Mouse (Mus musculus): ENCODE results near the gene Tcf7l2.

The Tcf7l2 gene

DNA sequence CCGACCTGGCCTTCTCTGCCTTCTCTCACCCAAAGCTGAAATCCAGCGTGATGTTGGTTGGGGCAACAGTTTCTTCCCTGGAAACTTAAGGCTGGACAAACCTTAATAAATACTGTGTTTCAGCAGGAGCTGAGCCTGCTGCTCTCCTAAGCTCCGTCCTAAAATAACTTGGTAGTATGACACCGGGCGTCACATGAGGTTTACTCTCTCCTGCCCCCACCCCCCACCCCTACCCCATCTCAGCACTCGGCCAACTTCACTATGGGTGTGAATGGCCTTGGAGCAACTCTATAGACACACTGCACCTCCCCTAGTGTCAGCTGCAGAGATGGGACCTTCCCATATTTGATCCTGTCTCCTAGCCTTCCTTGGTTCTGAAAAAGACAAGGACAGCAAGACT, 15.8 kb downstream of the Tcf7l2 start:
- DNase-seq (ENCODE audit: low spot score): no peak

DNA sequence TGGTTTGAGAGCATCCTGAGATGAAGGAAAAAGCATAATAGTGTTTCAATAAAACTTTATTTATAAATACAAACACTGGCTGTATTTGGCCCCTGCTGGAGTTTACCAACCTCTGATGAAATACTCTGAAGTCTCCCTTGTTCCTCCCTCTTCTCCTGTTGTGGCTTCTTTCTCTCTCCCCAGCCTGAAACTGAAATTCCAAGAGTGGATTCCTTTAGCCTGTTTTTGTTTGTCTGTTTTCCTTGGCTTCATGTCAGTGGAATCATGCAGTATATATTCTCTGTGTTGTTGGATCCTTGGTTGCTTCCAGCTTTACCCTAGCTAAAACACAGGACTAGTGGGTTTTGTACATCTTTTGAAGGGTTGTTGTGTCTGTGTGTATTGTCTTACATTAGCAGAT, 16.5 kb downstream of the Tcf7l2 start:
- DNase-seq (ENCODE audit: low spot score): no peak

DNA sequence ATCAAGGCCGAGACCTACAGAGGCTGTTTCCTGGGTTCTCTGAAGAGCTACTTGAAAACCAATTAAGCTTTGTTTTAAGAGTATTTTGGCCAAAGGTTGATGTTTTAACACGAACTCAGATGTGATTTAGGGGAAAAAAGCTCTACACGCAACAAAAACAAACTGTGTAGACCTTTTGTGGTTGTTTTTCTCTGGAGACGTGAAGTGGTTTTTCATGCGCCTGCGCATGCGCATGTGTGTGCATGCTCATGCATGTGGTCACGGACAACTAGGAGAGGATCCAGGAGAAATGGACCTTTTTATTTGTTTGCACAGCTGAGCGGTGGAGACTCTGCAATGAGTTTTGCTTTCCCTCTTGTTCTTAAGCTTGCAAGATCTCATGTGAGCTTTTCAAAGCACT, 17.4 kb downstream of the Tcf7l2 start:
- no peak for DNase-seq (ENCODE audit: low spot score)

DNA sequence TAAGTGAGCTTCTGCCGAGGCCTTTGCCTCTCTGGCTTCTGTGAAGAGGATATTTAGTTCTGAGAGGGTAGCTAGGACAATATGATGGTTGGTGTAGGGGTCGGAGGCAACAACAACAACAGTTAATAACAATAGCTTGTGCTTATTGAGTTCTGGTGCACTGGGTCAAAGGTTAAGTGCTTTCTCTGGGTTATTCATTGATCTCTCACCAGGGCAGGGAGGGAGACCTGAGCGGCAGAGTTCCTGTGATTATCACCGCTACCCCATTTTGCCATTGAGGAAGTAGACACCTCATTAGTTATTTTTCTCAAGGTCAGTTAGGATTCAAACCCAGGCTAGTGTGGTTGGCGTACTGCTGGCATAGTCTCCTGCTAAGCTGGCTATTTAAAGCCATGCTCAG, 19.5 kb downstream of the Tcf7l2 start:
- no peak for DNase-seq (ENCODE audit: low spot score)

DNA sequence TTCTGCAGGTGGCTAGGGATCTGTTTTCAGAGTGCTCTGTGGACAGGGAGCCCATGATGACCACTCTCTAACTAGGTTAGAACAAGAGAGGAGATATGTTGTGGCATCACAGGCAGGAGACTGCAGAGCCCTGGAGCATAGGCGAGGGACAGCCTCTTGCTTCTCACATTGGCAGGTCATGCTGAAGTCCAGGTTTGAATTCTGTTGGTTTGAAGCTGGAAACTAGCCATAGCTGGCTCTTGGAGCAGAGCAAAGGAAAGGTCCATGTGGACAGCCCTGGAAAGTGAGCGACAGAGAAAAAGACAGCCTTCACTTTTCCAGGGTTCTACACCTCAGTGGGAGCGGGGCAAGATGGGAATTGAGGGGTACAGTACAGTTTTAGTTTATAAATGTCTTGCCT, 20.6 kb downstream of the Tcf7l2 start:
- no peak for DNase-seq (ENCODE audit: low spot score)

DNA sequence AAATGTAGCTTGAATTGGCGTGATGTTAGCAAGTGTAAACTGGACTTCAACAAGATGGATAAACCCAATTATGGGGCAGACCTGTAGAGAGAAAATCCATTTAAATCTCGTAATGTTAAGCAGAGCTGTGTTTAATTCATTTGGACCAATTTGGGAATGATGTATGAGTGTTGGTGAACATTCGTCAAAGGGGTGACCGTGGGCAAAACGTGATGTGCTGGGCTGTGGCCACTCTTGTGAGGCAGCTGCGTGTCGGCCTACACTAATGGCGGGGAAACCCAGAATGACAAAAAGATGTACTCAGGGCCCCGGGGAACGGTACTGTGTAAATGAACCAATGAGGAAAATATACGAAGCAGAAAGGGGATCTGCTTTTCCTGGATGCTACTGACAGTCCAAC, 24.2 kb downstream of the Tcf7l2 start:
- no peak for DNase-seq (ENCODE audit: low spot score)

DNA sequence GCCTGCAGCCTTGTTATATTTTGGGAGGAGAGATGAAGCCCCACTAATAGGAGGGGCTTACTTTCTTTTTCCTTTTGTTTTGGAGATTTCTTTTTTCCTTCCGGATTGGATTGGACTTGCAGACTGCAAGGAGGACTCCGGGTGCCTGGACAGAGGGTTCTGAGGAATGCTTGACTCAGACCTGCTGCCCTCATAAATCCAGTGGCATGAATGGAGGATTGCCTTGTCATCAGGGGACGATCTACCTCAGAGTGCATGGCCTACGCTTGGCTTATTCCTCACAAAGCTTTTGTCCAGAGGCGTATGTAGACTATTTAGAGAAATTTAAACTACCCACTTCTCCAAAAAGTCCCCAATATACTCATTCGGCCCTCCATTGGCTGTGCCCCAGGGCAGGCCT, 25.5 kb downstream of the Tcf7l2 start:
- DNase-seq (ENCODE audit: low spot score): no peak

DNA sequence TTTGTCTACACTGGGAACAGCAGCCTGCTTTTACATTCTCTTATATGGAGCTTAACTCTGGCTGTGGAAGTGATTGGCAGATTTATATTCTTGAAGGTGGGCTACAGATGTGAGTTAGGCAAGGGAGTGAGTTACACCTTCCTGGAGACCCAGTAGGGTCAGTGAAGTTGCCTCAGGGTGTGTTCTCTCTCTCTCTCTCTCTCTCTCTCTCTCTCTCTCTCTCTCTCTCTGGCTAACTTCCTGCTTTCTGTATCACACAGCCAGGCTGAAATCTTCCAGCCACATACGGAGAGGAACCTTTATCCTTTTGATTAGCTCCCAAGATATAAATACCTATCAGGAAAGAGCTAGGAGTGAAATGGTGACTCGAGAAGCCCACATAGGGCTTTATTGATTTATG, 26.0 kb downstream of the Tcf7l2 start:
- DNase-seq (ENCODE audit: low spot score): no peak

DNA sequence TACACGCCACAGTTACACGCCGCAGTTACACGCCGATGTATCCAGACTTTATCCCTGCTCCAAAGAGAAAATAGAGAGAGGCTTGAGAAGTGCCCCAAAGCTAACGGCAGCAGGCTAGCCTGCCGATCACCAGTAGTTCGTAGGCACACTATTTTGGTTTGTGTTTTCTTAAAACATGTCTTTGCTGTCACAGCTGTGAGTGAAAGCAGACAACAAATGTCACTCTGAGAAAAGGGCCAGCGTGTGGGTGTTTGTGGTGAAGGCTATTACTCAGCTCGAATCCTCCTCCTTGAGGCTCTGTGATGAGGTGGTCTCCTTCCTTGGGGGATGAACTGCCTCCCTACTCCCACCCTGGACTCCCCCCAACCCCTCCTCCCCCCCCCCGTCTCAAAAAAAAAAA, 26.6 kb downstream of the Tcf7l2 start:
- no peak for DNase-seq (ENCODE audit: low spot score)

DNA sequence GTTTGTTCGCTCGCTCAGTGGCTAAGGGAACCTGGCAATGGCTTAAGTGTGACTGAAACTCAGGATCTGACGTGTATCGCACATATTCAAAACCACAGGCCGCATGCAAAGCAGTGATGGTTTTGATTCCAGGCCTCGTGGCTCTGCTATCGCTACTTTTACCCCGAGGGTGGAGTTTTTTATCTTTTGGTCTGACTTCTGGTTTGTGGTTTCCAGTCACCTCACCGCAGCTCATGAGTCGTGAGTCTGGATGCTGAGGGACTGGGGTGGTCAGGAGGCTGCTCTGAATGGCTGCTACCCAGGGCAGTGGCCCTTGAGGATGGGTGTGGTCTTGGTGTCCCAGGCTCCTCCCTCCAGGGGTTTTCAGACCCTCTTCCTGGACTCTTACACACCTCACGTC, 27.3 kb downstream of the Tcf7l2 start:
- no peak for DNase-seq (ENCODE audit: low spot score)

DNA sequence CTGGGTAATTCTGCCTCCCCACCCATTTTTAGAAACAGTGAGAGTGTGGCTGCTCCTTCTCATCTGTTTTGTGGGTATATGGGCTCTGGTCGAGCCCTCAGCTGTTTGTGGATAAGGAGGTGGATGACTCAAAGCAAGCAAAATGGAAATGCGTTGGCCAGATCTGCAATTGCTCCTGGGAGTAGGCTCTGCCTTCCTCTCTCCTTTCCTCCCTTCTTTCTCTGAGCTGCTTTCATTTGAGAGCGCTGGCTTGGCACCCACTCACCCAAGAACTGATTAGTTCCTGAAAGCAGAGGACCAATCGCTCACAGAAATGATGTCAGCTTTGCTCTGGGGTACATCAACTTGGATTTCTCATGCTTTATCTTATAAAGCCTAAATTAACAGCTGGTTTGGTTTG, 32.7 kb downstream of the Tcf7l2 start:
- DNase-seq (ENCODE audit: low spot score): no peak

DNA sequence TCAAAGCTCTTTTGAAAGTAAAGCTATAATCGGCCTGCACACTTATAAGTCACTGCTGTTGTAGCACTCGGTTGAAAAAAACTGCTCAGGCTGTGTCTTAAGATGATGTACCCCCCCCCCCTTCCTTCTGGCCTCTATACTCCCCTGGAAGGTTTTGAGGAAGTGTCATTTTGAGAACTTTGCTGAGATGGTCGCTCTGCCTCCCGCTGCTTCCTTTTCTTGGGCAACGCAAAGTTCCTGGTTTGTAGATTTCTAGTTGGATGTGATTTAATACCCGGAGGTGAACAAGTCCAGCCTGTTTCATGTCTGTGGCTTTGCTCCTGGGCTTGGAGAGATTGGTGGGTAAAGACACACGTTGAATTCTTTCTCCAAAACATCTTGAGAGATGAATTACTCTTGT, 33.2 kb downstream of the Tcf7l2 start:
- no peak for DNase-seq (ENCODE audit: low spot score)

DNA sequence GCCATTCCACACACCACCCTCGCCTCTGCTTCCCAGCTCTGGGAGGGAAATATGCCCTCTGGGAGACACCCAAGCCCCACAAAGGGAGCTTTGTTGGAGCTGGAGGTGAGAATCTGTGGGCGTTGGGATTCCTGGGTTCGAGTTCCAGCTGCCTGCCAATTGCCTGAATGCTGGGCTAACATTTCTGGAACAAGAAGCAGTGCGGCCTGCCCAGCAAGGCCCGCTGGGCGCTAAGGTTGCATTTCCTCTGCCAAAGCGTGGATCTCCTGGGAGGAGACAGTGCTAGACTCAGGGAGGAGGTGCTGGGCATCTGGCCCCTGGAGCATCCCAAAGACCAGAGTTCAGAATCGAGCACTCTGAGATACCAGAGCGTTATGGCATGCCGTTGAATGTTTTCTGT, 38.3 kb downstream of the Tcf7l2 start:
- DNase-seq (ENCODE audit: low spot score): no peak

DNA sequence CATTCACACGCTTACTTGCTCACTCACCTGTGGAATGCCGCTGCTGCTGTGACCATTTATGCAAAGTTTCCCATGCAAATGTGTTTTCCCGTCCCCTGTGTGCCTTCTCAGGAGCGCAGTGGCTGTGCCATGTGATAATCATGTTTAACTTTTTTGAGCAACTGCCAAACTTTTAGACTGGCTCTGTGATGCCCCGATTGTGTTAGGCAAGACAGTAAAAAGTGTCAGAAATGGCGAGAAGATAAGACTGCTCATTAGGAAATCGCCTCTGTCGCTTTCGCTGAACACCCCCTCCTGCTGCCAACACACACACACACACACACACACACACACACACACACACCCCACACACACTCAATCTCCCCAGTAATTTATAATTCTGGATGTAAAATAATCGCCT, 39.5 kb downstream of the Tcf7l2 start:
- DNase-seq (ENCODE audit: low spot score): no peak

DNA sequence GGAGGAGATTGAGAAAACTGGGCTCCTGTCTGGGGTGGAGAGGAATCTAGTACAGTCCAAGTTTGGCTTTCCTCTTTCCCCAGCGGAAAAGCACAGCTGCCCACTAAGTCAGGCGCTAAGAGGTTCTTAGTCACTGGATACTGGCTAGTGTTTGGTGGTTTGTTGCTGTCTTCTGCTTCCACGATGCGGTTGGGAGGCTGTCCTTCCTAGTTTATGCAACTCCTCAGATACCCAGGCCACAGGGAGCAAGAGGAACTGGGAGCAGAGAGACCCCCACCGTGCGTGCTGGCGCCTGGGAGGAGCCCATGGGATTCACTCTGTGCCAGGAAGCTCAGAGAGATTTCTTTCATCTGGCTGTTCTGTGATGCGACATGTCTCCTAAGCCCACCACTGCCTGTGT, 40.1 kb downstream of the Tcf7l2 start:
- DNase-seq (ENCODE audit: low spot score): no peak

DNA sequence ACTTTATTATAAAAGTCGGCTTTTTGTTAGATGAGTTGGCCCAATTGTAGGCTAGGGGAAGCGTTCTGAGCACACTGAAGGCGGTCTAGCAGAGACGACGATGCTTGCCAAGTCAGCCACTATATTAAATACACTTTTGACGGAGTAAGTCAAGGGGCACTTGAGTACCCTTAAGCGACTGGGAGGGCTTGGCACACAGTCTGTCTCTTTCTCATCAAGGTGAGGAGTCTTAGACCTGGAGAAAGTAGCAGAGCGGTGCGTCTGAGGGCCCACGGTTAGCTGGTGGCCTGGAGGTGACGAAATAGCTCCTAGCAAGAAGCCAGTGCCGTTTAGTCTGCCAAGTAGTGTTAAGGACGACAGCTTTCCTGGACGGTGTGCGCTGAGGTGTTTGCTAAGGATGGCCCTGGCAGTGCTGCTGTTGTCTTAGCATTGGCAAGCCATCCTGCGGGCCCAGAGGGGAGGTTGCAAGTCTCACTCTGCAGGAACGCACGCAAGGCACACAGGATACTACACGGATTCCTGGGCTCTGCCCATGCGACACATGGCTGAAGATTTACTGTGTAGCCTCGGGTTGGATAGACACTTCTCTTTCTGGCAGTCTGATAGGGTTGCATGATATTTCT, 43.3 kb downstream of the Tcf7l2 start:
- no peak for DNase-seq (ENCODE audit: low spot score)

DNA sequence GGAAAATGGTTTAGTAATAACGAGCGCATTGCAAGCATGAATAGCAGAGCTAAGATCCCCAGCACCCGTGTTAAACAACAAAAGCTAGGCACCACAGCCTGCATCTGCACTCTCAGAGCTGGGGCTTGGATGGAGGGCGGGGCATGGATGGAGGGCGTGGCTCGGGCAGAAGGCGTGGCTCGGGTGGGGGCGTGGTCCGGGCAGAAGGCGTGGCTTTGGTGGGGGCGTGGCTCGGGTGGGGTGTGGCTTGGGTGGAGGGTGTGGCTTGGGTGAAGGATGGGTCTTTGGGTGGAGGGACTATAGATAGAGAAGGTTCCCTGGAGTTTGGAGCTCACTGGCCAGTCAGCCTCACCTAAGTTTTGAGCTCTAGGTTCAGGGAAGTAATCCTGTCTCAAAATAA, 45.8 kb downstream of the Tcf7l2 start:
- DNase-seq (ENCODE audit: low spot score): no peak

DNA sequence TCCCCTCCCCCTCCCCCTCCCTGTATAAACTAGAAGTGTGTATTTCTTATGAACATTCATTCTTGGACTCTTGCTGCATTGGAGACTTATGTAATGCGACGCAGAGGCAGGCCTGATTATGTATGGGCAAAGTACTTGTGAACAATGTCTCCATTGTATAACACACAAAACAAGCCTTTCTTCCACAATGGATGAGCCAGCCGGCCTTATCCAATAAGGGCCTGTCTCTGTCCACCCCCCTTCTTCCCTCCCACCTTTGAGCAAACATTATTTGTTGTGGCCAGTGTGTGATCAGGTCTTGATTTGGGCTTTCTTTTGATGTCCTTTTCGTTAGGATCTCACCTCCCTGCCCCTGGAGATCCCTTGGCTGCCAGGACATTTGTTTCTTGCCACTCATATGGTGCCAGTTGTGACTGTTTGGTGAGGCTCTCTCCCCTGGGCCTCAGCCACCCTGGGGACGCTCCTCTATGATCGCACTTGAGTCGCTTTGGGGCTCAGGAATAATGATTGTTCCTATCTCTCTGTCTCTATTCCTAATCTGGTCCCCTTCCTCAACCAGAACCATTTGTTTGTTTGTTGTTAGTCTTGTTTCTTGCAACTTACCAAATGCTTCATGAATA, 46.8 kb downstream of the Tcf7l2 start:
- DNase-seq (ENCODE audit: low spot score): no peak

DNA sequence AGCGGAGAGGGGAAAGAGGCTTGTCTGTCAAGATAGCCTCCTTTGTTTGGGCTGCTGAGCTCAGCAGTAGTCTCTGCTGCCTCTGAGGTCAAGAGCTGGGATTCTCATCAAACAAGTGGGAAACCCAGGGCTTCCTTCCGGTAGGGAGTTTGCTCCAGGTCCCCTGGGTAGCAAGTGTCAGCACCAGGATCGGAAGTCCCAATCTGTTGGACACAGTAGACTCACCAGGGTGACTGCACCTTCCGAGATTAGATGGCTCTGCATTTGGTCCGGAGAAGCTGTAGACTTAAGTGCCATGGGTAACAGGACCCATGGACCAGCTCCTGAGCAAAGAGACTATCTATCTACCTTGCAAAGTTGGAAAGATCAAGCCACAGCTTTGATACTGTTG, 47.3 kb downstream of the Tcf7l2 start:
- no peak for DNase-seq (ENCODE audit: low spot score)

DNA sequence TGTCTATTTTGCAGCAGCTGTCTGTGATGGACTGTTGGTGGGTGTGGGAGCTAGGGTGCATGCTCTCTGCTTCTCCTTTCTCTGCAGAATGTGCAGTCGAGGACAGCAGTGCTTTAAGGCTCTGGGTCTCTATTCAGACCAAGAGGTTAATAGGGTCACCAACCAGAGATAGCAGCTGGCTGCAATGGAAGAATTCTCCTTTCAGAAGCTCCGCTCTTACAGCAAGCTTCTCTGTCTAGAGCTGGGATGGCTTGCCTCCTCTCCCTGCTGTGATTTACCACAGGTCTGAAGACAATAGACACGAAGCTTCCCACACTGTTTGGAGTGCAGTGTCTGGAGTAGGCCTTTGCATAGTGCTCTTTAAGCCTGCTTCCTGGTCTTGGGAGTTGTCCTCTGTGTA, 48.2 kb downstream of the Tcf7l2 start:
- no peak for DNase-seq (ENCODE audit: low spot score)

DNA sequence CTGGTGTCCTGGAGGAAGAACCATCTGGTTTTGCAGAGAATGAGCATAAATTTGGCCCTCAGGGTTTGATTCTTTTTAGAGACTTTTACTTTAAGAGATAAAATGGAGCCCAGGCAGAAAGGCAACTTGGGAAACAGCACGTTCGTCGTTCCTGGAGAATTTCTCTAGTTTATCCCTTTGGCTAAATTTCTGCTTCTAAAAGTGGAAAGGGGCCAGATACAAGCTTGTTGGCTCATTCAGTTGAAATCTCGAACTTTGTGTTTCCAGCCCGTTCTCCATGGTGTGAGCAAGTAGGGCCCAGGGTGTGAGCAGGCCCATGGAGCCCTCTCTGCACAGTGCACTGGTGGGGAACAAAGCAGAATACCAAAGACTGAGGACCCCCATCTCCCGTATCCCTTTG, 49.7 kb downstream of the Tcf7l2 start:
- DNase-seq (ENCODE audit: low spot score): no peak

DNA sequence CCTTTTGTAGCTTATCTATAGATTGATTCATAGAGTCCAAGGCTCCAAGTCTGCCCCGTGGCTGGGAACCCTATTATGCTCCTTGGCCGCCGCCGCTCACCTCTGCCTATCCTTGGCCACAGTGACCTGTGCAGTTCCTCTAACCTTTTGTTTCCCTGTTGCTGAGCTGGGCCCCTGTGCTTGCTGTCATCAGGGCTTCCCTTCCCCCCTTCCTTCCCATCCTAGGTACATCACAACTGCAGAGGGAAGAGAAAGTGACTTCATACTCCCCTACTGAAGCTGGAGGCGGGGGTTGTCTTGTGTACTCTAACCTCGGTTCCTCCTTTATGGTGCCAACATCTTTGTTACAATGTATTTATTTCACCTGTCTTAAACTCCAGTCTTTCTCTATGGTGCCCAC, 50.3 kb downstream of the Tcf7l2 start:
- no peak for DNase-seq (ENCODE audit: low spot score)

DNA sequence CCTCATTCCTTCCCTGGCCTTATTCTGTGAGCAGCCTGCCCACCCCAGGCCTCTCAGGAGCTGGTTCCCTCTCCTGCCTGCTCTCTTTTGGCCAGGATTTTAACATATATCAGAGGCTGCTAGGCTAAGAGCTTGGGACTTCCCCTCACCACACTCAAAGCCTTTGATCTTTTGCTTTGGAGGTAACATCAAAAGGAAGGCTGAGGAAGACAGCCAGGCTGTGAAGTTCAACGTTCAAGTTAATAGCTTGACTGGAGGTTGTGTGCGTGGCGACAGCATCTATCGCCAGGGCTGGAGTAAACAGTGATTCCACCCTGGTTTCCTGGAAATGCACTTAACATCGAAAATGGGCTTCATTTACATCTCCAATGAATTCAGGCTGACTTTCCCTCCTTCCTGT, 51.0 kb downstream of the Tcf7l2 start:
- no peak for DNase-seq (ENCODE audit: low spot score)

DNA sequence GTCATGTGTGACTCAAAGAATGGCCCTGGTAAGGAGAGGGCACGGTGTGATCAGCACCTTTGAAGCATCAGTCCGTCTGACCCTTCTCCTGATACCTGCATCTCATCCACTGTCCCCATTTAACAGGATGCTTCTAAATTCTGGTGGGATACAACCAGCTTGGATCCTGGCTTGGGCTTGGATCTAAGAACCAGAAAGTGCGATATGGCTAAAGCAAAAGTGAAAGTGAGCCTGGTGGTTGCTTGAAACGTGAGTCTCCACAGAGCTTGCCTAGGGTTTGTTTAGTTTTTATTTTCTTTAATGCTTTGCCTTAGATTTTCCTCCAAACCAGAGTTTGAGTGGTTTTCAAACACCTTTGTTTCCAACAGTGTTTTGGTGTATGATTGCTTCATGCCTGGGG, 51.4 kb downstream of the Tcf7l2 start:
- no peak for DNase-seq (ENCODE audit: low spot score)

Data from ovary, postnatal 14 days (tissue).